Mouse (Mus musculus) testis, postnatal 14 days (tissue): Measurements from ENCODE around the gene Gm867.

Source experiments
- DNase-seq: peaks from one replicate; pipeline ENCODE4 v3.0.0; 2021; ENCODE audit warnings: low spot score

The Gm867 gene

GRCm38 (mm10) chr10:75940520-75940919 lies at the start of gene Gm867:
Gene Gm867, minus strand, starts transcription at chr10:75940672.
- no peak for DNase-seq

- no peak for DNase-seq
Observed at GRCm38 (mm10) chr10:75979432-75979831, 39.0 kb upstream of the Gm867 start.

GRCm38 (mm10) chr10:75978835-75979157 lies 38.3 kb upstream of the Gm867 start:
- no peak for DNase-seq

- DNase-seq, result no peak
Observed at GRCm38 (mm10) chr10:75978119-75978834, 37.8 kb upstream of the Gm867 start.

GRCm38 (mm10) chr10:75975216-75975615 lies 34.7 kb upstream of the Gm867 start:
- DNase-seq, result no peak

- no peak for DNase-seq
Observed at GRCm38 (mm10) chr10:75973846-75974245, 33.4 kb upstream of the Gm867 start.

GRCm38 (mm10) chr10:75954381-75954811 lies 13.9 kb upstream of the Gm867 start, which contains the start of gene Gm5134:
Gene Gm5134, plus strand, starts transcription at chr10:75954514.
- DNase-seq, result no peak

- no peak for DNase-seq
Observed at GRCm38 (mm10) chr10:75951424-75952050, 11.1 kb upstream of the Gm867 start.

GRCm38 (mm10) chr10:75950791-75951210 lies 10.3 kb upstream of the Gm867 start:
- DNase-seq, result no peak

- DNase-seq, result no peak
Observed at GRCm38 (mm10) chr10:75949053-75950045, 8.9 kb upstream of the Gm867 start.

GRCm38 (mm10) chr10:75948079-75948478 lies 7.6 kb upstream of the Gm867 start:
- no peak for DNase-seq

GRCm38 (mm10) chr10:75945896-75946295 lies 5.4 kb upstream of the Gm867 start:
- DNase-seq, result no peak

- peak; percentile 62 for DNase-seq
Observed at GRCm38 (mm10) chr10:75945213-75945612, 4.7 kb upstream of the Gm867 start.

- no peak for DNase-seq
Observed at GRCm38 (mm10) chr10:75944066-75944772, 3.7 kb upstream of the Gm867 start.

GRCm38 (mm10) chr10:75942736-75943477 lies 2.4 kb upstream of the Gm867 start, which contains the start of gene Vpreb3:
Gene Vpreb3, plus strand, starts transcription at chr10:75943057.
- no peak for DNase-seq

- no peak for DNase-seq
Observed at GRCm38 (mm10) chr10:75941042-75941824, 761 bp upstream of the Gm867 start.

- no peak for DNase-seq
Observed at GRCm38 (mm10) chr10:75939481-75940234, 814 bp downstream of the Gm867 start.

- DNase-seq, result peak; percentile 78
Observed at GRCm38 (mm10) chr10:75937851-75938643, 2.4 kb downstream of the Gm867 start.
